Mouse (Mus musculus) forebrain, embryonic 13.5 days (tissue): Measurements from ENCODE around the gene A830018L16Rik. TPM values are rescaled to one million over a fixed set of nuclear protein-coding genes. Genes with fewer than 3 reads are reported as not detected.
"Not testable (repeated sequence)": the region's sequence is repeated elsewhere in the genome, so short reads cannot be mapped to it uniquely, and the experiment has no call there.

Experiments used
- ATAC-seq: fragments of 200-750 bp; cut with Nextera tagmentation; 2 replicates; pipeline ENCODE4 v1.8.0; 2017
- H3K27ac ChIP-seq: fragments of 300-500 bp; sonication (generic); 2 replicates; pipeline ENCODE4 v1.5.1; 2015; ENCODE audit warnings: inconsistent platforms, mild to moderate bottlenecking, moderate library complexity
- H3K27me3 ChIP-seq: fragments of 300-500 bp; sonication (generic); 2 replicates; pipeline ENCODE4 v1.6.1; 2015; ENCODE audit warnings: mild to moderate bottlenecking, inconsistent platforms
- H3K36me3 ChIP-seq: fragments of 300-500 bp; sonication (generic); 2 replicates; pipeline ENCODE4 v1.6.1; 2015; ENCODE audit warnings: mild to moderate bottlenecking, inconsistent platforms; ENCODE audit not compliant: poor library complexity, severe bottlenecking
- H3K4me1 ChIP-seq: fragments of 300-500 bp; sonication (generic); 2 replicates; pipeline ENCODE4 v1.6.1; 2015; ENCODE audit warnings: inconsistent platforms
- H3K4me2 ChIP-seq: fragments of 300-500 bp; sonication (generic); 2 replicates; pipeline ENCODE4 v1.6.1; 2015; ENCODE audit warnings: inconsistent platforms, mild to moderate bottlenecking, moderate library complexity
- H3K4me3 ChIP-seq: fragments of 300-500 bp; sonication (generic); 2 replicates; pipeline ENCODE4 v1.5.1; 2015; ENCODE audit warnings: mild to moderate bottlenecking, inconsistent platforms
- H3K9ac ChIP-seq: fragments of 300-500 bp; sonication (generic); 2 replicates; pipeline ENCODE4 v1.6.1; 2015; ENCODE audit warnings: mild to moderate bottlenecking, inconsistent platforms
- H3K9me3 ChIP-seq: fragments of 300-500 bp; sonication (generic); replicated peaks from 2 replicates; pipeline ENCODE4 v1.6.1; 2016; ENCODE audit warnings: inconsistent platforms
- WGBS: fragments of 180-500 bp; shearing (Covaris S2); methylation state at CpG from one replicate; pipeline ENCODE4 v1.1.7; 2015; 5-methylcytosine and 5-hydroxymethylcytosine counted together
- polyA plus RNA-seq: library from polyadenylated mRNA; unstranded; fragments of >200 nt; fragmentation: Nextera tagmentation; extraction: Ambion mirVana; gene quantifications from 2 replicates; pipeline ENCODE4 v1.2.1, GENCODE M21; 2015

The A830018L16Rik gene
- polyA plus RNA-seq, 1 experiment from 2014 or later = 0.89 TPM

DNA sequence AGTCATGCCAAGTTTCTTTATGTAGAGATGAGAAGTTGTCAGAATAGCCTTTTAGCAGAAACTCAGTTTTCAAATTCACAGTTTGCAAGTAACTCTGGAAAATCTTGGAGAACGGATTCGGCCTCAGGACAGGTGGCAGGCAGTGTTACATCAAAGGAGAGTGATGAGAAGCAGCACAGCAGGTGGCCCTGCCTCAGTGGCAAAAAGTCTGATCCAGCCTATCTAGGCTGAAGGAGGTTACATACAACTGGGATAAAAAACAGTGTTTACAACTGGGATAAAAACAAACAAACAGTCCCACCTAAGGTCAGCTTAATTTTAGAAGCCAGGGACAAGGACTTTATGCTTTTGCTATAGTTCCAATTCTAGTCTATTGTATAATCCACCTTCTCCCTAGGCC is 79.0 kb downstream of the A830018L16Rik start:
- Histone ChIP-seq H3K4me2 (no peak overlapping the region), H3K9me3 (no peaks in the 10 kb centered on the region), H3K4me3 (no peak overlapping the region), H3K27ac (no peak overlapping the region), H3K27me3 (no peaks in the 10 kb centered on the region), H3K4me1 (no peaks in the 10 kb centered on the region), H3K36me3 (no peaks in the 10 kb centered on the region), H3K9ac (no peak overlapping the region)
- ATAC-seq = no peak
- WGBS = 76% methylated on average over 2 of the region's 2 CpGs

DNA sequence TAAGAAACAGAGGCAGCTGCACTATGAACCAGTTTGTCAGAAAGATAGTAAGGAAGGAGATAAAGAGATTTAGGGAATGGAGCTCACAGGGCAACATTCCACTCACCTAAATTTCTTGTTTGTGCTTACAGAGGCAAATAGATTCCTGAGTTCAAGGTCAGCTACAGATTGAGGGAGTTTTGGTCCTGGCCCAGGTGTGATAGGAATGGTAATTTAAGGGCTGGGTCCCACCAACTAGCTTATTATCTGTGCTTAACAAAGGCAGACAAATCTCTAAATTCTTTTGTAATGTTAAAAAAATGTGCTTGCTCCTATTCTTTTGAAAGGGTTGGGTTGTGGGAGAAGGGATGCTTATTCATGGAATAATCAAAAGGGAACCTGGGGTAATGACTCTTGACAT is 87.7 kb downstream of the A830018L16Rik start:
- no peaks in the 10 kb centered on the region for H3K27me3 ChIP-seq
- no peaks in the 10 kb centered on the region for H3K36me3 ChIP-seq
- no peak overlapping the region for H3K9ac ChIP-seq
- no peaks in the 10 kb centered on the region for H3K4me1 ChIP-seq
- H3K4me2 ChIP-seq = no peak overlapping the region
- no peaks in the 10 kb centered on the region for H3K9me3 ChIP-seq
- no peak overlapping the region for H3K4me3 ChIP-seq
- no peak for ATAC-seq
- no peak overlapping the region for H3K27ac ChIP-seq

DNA sequence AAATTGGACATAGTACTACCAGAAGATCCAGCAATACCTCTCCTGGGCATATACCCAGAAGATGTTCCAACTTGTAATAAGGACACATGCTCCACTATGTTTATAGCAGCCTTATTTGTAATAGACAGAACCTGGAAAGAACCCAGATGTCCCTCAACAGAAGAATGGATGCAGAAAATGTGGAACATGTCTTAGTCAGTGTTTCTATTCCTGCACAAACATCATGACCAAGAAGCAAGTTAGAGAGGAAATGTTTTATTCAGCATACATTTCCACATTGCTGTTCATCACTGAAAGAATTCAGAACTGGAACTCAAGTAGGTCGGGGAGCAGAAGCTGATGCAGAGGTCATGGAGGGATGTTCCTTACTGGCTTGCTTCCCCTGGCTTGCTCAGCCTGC is 135.9 kb downstream of the A830018L16Rik start:
- H3K27me3 ChIP-seq, H3K4me2 ChIP-seq, H3K36me3 ChIP-seq, H3K4me1 ChIP-seq, H3K9me3 ChIP-seq, ATAC-seq, H3K27ac ChIP-seq, H3K4me3 ChIP-seq, H3K9ac ChIP-seq: not testable (repeated sequence)
- WGBS = 93% methylated on average over 1 of the region's 1 CpGs

DNA sequence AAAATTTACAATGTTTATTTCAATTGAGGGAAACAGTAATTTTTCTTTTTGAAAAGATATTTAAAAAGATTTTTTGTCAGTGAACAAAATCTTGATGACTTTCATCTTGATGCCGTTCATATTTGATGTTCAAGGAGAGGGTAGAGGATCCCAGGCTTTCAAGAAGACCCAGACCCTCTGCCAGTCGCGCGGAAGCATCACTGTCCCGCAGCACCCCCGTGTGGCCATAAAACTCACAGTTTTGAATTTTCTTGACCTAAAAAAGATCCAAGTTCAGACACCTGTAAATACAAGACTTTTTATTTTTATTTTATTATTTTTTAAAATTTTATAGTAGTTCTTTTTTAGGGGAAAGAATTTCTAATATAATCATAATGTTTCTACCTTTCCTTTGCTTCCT is 151.4 kb downstream of the A830018L16Rik start:
- no peaks in the 10 kb centered on the region for H3K27me3 ChIP-seq
- no peak overlapping the region for H3K4me3 ChIP-seq
- H3K9ac ChIP-seq = no peak overlapping the region
- ATAC-seq = 0 out of 2 replicates have a peak, but pooled peaks have one; percentile 46
- H3K36me3 ChIP-seq = no peaks in the 10 kb centered on the region
- 14% methylated on average over 6 of the region's 6 CpGs for WGBS
- H3K27ac ChIP-seq = no peak overlapping the region
- no peaks in the 10 kb centered on the region for H3K9me3 ChIP-seq
- H3K4me2 ChIP-seq = no peak overlapping the region
- H3K4me1 ChIP-seq = no peaks in the 10 kb centered on the region

DNA sequence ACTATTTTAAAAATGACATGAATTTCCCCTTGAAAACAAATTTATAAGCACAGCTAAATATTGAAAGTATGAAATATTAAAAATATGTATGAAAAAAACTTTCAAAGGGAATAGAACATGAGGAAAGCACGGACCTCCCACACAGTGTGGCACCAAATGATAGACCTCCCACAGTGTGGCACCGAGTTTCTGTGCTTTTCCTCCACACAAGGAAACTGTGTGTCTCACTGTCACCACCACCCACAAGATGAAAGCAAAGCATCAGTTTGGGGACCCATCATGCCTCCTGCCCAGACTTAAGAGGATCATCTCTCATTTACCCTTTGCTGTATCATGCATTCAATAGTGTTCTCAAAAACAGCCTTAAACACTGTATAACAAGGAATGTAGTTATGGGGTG is 152.8 kb downstream of the A830018L16Rik start:
- no peaks in the 10 kb centered on the region for H3K9me3 ChIP-seq
- no peaks in the 10 kb centered on the region for H3K27me3 ChIP-seq
- H3K9ac ChIP-seq = no peak overlapping the region
- H3K4me2 ChIP-seq = no peak overlapping the region
- 0 out of 2 replicates have a peak, but pooled peaks have one; percentile 6 for ATAC-seq
- no peak overlapping the region for H3K4me3 ChIP-seq
- H3K4me1 ChIP-seq = no peaks in the 10 kb centered on the region
- H3K27ac ChIP-seq = no peak overlapping the region
- 77% methylated on average over 2 of the region's 2 CpGs for WGBS
- H3K36me3 ChIP-seq = no peaks in the 10 kb centered on the region

DNA sequence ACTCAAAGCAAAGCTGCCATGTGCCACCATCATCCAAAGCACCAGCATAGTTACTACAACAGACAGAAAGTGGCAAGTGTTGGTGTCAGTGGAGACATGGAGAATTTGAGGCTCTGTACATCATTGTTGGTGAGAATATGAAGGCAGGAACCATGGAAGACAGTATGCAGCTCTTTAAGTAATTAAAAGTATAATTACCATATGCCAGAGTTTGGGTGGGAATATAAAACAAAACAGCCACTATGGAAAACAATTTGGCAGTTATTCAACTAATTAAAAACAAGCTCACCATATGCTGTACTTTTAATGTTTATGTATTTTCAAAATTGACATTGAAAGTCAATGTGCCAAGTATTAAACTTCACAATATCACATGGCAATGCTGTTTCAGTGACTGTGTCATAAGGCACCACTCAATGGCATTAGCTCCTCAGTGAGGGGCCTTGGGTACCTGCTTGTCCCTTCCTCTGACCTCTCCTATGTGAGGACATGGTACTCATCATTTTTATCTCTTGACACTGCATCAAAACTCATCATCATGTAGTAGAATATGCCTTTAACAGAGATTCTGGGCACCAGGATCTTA is 153.5 kb downstream of the A830018L16Rik start:
- Histone ChIP-seq H3K27me3 (no peaks in the 10 kb centered on the region), H3K9ac (no peak overlapping the region), H3K4me1 (no peaks in the 10 kb centered on the region), H3K36me3 (no peaks in the 10 kb centered on the region), H3K4me3 (no peak overlapping the region), H3K9me3 (no peaks in the 10 kb centered on the region), H3K27ac (no peak overlapping the region), H3K4me2 (no peak overlapping the region)
- ATAC-seq = peak; percentile 61

DNA sequence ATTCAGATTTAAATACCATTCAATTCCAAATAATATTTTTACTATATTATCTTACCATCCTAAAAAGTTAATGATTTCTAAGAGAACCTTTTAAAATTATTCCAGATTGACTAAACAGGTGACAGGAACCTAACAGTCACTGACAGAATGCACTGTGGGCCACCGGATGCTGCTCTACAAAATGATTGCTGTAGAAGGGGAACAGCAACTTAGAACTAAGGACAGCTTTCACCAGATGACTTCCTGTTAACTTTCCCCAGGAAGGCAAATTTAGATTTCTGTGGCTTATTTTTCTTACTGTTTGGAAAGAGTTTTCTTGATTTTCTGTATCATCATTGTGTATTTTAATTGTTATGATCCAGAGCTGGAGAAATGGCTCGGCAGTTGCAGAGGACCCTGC is 156.4 kb downstream of the A830018L16Rik start:
- H3K4me2 ChIP-seq = no peak overlapping the region
- 91% methylated on average over 2 of the region's 2 CpGs for WGBS
- no peaks in the 10 kb centered on the region for H3K9me3 ChIP-seq
- no peak for ATAC-seq
- no peaks in the 10 kb centered on the region for H3K4me1 ChIP-seq
- H3K4me3 ChIP-seq = no peak overlapping the region
- H3K27me3 ChIP-seq = no peaks in the 10 kb centered on the region
- no peak overlapping the region for H3K27ac ChIP-seq
- no peaks in the 10 kb centered on the region for H3K36me3 ChIP-seq
- H3K9ac ChIP-seq = no peak overlapping the region

DNA sequence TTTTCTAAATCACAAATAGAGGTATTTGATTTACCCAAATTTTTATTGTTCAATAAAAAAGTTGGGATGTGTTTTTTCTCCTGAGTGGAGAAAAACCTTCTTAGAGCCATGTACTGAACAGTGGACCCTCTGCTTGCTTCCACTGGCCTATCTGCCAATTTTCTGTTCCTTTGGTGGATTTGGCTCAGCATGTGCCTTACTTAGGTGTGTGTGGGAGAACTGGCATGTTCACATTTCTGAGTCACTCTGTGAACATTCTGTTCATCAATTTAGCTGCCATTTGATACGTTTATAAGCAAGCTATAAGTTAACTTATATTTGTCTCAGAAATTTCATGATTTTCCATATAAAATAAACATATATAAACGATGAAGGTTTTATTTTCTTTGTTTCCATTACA is 159.6 kb downstream of the A830018L16Rik start:
- Histone ChIP-seq H3K9me3 (no peaks in the 10 kb centered on the region), H3K27ac (no peak overlapping the region), H3K4me3 (no peak overlapping the region), H3K36me3 (no peaks in the 10 kb centered on the region), H3K27me3 (no peaks in the 10 kb centered on the region), H3K4me1 (no peaks in the 10 kb centered on the region), H3K9ac (no peak overlapping the region), H3K4me2 (no peak overlapping the region)
- no peak for ATAC-seq
- 88% methylated on average over 2 of the region's 2 CpGs for WGBS

DNA sequence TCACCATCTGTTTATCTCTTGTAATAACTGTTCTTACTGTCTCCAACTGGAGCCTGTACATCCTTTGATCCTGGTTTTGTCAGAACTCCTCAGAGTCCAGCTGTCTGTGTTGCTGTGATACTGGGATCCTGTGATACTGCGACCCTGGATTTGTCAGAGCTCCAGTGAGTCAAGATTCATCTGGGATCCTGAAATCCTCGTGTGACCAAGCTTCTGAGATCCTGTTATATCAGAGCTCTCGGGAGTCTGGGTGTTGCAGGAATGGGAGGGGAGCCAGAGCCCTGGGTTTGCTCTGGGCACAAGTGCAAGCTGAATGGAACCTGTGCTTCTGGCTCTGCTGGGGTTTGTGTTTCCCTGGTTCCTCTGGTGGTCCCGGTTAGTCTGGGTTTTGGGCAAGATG is 166.1 kb downstream of the A830018L16Rik start:
- H3K9me3 ChIP-seq = no peaks in the 10 kb centered on the region
- 78% methylated on average over 4 of the region's 4 CpGs for WGBS
- H3K27ac ChIP-seq = no peak overlapping the region
- no peak overlapping the region for H3K4me3 ChIP-seq
- no peak for ATAC-seq
- no peaks in the 10 kb centered on the region for H3K36me3 ChIP-seq
- H3K4me2 ChIP-seq = no peak overlapping the region
- no peak overlapping the region for H3K9ac ChIP-seq
- H3K4me1 ChIP-seq = no peaks in the 10 kb centered on the region
- no peaks in the 10 kb centered on the region for H3K27me3 ChIP-seq

DNA sequence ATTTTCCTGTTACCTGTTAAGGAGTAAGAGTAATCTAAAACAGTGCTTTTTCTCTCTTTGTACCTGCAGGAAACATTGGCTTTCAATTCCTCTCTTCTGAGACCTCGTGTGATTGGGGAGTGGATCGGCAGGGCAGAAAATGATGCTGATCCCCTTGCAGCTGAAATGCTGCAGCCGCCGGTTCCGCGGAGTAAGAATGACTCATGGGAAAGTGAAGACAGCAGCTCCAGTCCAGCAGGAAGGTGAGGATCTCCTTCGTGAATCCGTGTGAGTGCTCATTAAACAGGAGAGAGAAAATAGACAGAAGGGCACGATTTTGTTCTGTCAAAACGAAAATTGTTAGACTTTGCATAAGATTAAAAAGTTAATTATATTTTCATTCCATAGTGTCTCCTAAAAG is 174.4 kb downstream of the A830018L16Rik start:
- H3K4me3 ChIP-seq = no peak overlapping the region
- H3K36me3 ChIP-seq = no peaks in the 10 kb centered on the region
- H3K27me3 ChIP-seq = no peaks in the 10 kb centered on the region
- H3K9ac ChIP-seq = no peak overlapping the region
- 77% methylated on average over 10 of the region's 10 CpGs for WGBS
- H3K4me2 ChIP-seq = no peak overlapping the region
- H3K4me1 ChIP-seq = no peaks in the 10 kb centered on the region
- no peak for ATAC-seq
- no peak overlapping the region for H3K27ac ChIP-seq
- H3K9me3 ChIP-seq = no peaks in the 10 kb centered on the region

DNA sequence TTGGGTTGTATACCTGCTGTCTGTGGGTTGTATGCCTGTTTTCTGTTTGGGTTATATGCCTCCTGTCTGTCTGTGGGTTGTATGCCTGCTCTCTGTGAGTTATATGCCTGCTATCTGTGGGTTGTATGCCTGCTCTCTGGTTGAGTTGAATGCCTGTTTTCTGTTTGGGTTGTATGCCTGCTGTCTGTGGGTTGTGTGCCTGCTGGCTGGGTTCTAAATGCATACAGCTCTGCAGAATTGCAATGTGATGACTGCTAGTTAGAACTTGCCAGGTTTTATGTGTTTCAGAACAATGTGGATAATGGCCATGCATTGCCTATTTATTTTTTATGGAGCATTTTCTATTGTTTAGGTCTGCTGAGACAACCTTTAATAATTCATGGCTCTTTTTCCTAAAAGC is 236.2 kb downstream of the A830018L16Rik start:
- no peak; the same call in 1 of the 2 replicates for ATAC-seq

DNA sequence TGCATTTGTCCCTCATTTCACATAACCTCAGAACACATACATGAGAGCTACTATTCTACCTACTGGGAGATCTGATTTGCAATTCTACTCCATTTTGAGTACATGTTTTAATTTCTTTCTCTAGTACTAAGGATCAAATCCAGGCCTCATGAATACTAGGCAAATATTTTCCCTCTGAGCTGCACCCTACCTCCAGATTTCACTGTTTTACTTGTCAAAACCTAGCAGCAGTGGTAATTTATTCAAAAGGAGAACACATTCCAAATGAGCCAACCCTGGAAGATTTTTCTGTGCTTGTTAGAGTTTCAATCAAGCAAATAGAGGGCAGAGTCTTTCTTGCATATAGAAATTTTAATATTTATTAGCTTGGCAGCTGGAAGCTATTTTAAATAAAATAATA is 238.9 kb downstream of the A830018L16Rik start:
- no peaks in the 10 kb centered on the region for H3K9me3 ChIP-seq
- H3K36me3 ChIP-seq = no peaks in the 10 kb centered on the region
- ATAC-seq = no peak

More for the DNA sequence above, 236.2 kb downstream of the A830018L16Rik start:
- Histone ChIP-seq H3K4me2 (no peak overlapping the region), H3K4me1 (no peaks in the 10 kb centered on the region), H3K9me3 (no peaks in the 10 kb centered on the region), H3K4me3 (no peak overlapping the region), H3K27ac (no peak overlapping the region), H3K27me3 (no peaks in the 10 kb centered on the region), H3K9ac (no peak overlapping the region), H3K36me3 (no peaks in the 10 kb centered on the region)

DNA sequence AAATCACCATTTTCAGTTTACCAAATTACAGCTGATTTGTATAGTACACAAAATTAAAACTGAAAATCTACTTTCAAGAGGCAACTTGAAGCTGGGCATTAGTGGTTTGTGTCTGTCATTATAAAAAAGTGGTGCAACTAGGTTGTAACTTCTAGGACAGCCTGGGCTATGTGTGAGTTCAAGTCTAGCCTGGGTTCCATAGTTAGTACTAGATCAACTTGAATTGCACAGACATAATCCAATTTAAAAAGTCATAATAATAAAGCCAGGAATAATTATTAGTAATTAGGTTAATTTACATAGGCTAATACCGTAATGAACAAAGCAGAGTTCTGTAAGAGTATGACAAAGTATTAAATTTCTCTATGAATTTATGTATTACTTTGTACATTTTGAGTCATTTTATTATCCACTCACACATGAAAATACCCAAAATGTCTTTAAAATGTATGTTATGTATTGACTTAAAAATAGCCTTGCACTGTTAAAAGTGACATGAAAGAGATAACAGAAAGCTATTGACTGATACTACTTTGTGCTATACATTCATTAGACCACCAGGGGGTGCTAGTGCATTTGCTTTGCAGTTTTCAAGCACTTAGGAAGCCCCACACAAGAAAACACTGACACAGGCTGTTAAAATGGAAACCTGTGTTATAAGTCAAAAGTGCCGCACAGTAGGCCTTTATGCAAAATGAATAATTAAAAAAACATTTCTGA is 243.6 kb downstream of the A830018L16Rik start:
- H3K9me3 ChIP-seq = no peaks in the 10 kb centered on the region
- no peaks in the 10 kb centered on the region for H3K36me3 ChIP-seq
- H3K4me3 ChIP-seq = no peak overlapping the region
- ATAC-seq = peak; percentile 91
- WGBS = 54% methylated on average over 2 of the region's 2 CpGs
- H3K9ac ChIP-seq = no peak overlapping the region
- H3K27me3 ChIP-seq = no peaks in the 10 kb centered on the region
- no peak overlapping the region for H3K4me2 ChIP-seq
- H3K27ac ChIP-seq = no peak overlapping the region
- H3K4me1 ChIP-seq = no peaks in the 10 kb centered on the region

More for the DNA sequence above, 238.9 kb downstream of the A830018L16Rik start:
- Histone ChIP-seq H3K4me1 (no peaks in the 10 kb centered on the region), H3K4me3 (no peak overlapping the region), H3K9ac (no peak overlapping the region), H3K4me2 (no peak overlapping the region), H3K27me3 (no peaks in the 10 kb centered on the region), H3K27ac (no peak overlapping the region)
